Mouse (Mus musculus) ES-E14 (cell line): Measurements from ENCODE around the gene Capn10. TPM values are rescaled to one million over a fixed set of nuclear protein-coding genes. Genes with fewer than 3 reads are reported as not detected.
A peak's percentile ranks its signal among the peaks of the same experiment; 100 is the strongest.

ENCODE experiments used
- DNase-seq: peaks from one replicate; pipeline ENCODE4 v3.0.0-alpha.2; 2013; ENCODE audit warnings: low read depth, low spot score
- H3K27ac ChIP-seq: 2 replicates; pipeline ENCODE4 v1.5.1; 2012; ENCODE audit warnings: low read depth, mild to moderate bottlenecking, low read length, moderate library complexity, mixed read lengths; ENCODE audit not compliant: poor library complexity, insufficient read depth, severe bottlenecking
- H3K36me3 ChIP-seq: 2 replicates; pipeline ENCODE4 v1.6.1; 2012; ENCODE audit warnings: mild to moderate bottlenecking, low read length, moderate library complexity, mixed read lengths; ENCODE audit not compliant: control insufficient read depth, poor library complexity, insufficient read depth, severe bottlenecking
- H3K4me1 ChIP-seq, 2 experiments: fragments of 150-350 bp in 1 of 2; sonication (generic) in 1 of 2; 2 replicates each; pipeline ENCODE4 v1.6.1; 2012; ENCODE audit warnings: low read length in 2 of 2, mild to moderate bottlenecking in 1 of 2, mixed read lengths in 1 of 2; ENCODE audit not compliant: control insufficient read depth in 2 of 2, insufficient read depth in 2 of 2, poor library complexity in 1 of 2
- H3K4me3 ChIP-seq, 2 experiments: fragments of 150-350 bp in 1 of 2; sonication (generic) in 1 of 2; 2 replicates each; pipeline ENCODE4 v1.5.1; 2012; ENCODE audit warnings: low read length in 2 of 2, low read depth in 1 of 2, mild to moderate bottlenecking in 1 of 2, mixed read lengths in 1 of 2; ENCODE audit not compliant: insufficient read depth in 1 of 2, poor library complexity in 1 of 2, severe bottlenecking in 1 of 2
- H3K9ac ChIP-seq: 2 replicates; pipeline ENCODE4 v1.6.1; 2012; ENCODE audit warnings: low read depth, mild to moderate bottlenecking, low read length, mixed read lengths; ENCODE audit not compliant: poor library complexity, insufficient read depth, severe bottlenecking
- H3K9me3 ChIP-seq: fragments of 150-350 bp; sonication (generic); 2 replicates; pipeline ENCODE4 v1.6.1; 2012; ENCODE audit warnings: low read depth, mild to moderate bottlenecking, low read length; ENCODE audit not compliant: control insufficient read depth, insufficient read depth
- CHD2 ChIP-seq: IDR thresholded peaks from 2 replicates; pipeline ENCODE4 v1.6.1; 2014; ENCODE audit warnings: mild to moderate bottlenecking, low read depth, low read length, inconsistent platforms
- HCFC1 ChIP-seq: IDR thresholded peaks from 2 replicates; pipeline ENCODE4 v1.6.1; 2012; ENCODE audit warnings: low read length, inconsistent platforms, borderline replicate concordance; ENCODE audit not compliant: insufficient read depth
- MAFK ChIP-seq: IDR thresholded peaks from 2 replicates; pipeline ENCODE4 v1.6.1; 2014; ENCODE audit warnings: mild to moderate bottlenecking, low read depth, low read length, inconsistent platforms; ENCODE audit not compliant: insufficient read depth
- ZC3H11A ChIP-seq: IDR thresholded peaks from 2 replicates; pipeline ENCODE4 v1.6.1; 2012; ENCODE audit warnings: low read depth, mild to moderate bottlenecking, inconsistent platforms, low read length, borderline replicate concordance
- ZNF384 ChIP-seq: IDR thresholded peaks from 2 replicates; pipeline ENCODE4 v1.6.1; 2012; ENCODE audit warnings: low read depth, low read length, inconsistent platforms
- in situ Hi-C, 2 experiments: fragments of 600-800 bp; cut with MboI; formaldehyde crosslinking; loops; one replicate each; pipeline ENCODE4 v1.15.1; 2025; ENCODE audit warnings: low sequenced_read_pairs in 2 of 2, inconsistent platforms in 1 of 2; ENCODE audit not compliant: unreplicated experiment in 2 of 2
- total RNA-seq: library from RNA; depleted of rRNA; stranded (reverse); fragments of 300-350 nt; gene quantifications from 2 replicates; pipeline ENCODE4 v1.2.3, GENCODE M21; 2012

The Capn10 gene
- total RNA-seq, 1 experiment: 32.6 TPM

GRCm38 (mm10) chr1:92906779-92907631 is 27.2 kb upstream of the Capn10 start, which contains the start of gene Dusp28:
Gene Dusp28 (plus strand): TSS chr1:92906981.
- TF ChIP-seq MAFK (no peak), HCFC1 (peak; percentile 55; the same call in 1 of the 2 replicates), ZNF384 (no peak)
- no peaks in the 10 kb centered on the region for H3K9me3 ChIP-seq
- H3K27ac ChIP-seq: peak within 1 kb of the TSS; percentile 42
- no peaks in the 10 kb centered on the region; the same call in 1 of the 2 replicates for H3K36me3 ChIP-seq
- in situ Hi-C loops: no loop called here
- peak within 1 kb of the TSS; percentile 89 to 98 for H3K4me3 ChIP-seq
- peaks cover 0 to 13% of the 10 kb centered on the region in 2 experiments; a peak in 1 of 4 replicates for H3K4me1 ChIP-seq
- peak; percentile 77 for DNase-seq
- H3K9ac ChIP-seq: peak within 1 kb of the TSS; percentile 91

GRCm38 (mm10) chr1:92907632-92908360 is 26.4 kb upstream of the Capn10 start:
- no peaks in the 10 kb centered on the region for H3K9me3 ChIP-seq
- in situ Hi-C loops: no loop called here
- no peak for DNase-seq
- no peaks in the 10 kb centered on the region; the same call in 1 of the 2 replicates for H3K36me3 ChIP-seq
- no peak overlapping the region for H3K27ac ChIP-seq
- TF ChIP-seq MAFK (no peak), ZC3H11A (no peak), ZNF384 (no peak), HCFC1 (no peak), CHD2 (no peak)
- H3K4me3 ChIP-seq: peak overlapping the region; percentile 89 to 98
- peak overlapping the region; percentile 73 for H3K9ac ChIP-seq
- peaks cover 0 to 13% of the 10 kb centered on the region in 2 experiments; a peak in 1 of 4 replicates for H3K4me1 ChIP-seq

GRCm38 (mm10) chr1:92908664-92909063 is 25.5 kb upstream of the Capn10 start:
- no peak for DNase-seq
- no peak for TF ChIP-seq MAFK
- Histone ChIP-seq H3K4me1 (peaks cover 0 to 10% of the 10 kb centered on the region in 2 experiments; a peak in 1 of 4 replicates), H3K27ac (no peak overlapping the region), H3K9me3 (no peaks in the 10 kb centered on the region), H3K9ac (no peak overlapping the region), H3K4me3 (no peak overlapping the region), H3K36me3 (no peaks in the 10 kb centered on the region; the same call in 1 of the 2 replicates)
- in situ Hi-C loops: no loop called here

GRCm38 (mm10) chr1:92909068-92909467 is 25.1 kb upstream of the Capn10 start:
- in situ Hi-C loops: no loop called here
- no peak overlapping the region for H3K27ac ChIP-seq
- TF ChIP-seq ZC3H11A (no peak), ZNF384 (no peak), MAFK (no peak), CHD2 (no peak), HCFC1 (no peak)
- peaks cover 0 to 10% of the 10 kb centered on the region in 2 experiments; a peak in 1 of 4 replicates for H3K4me1 ChIP-seq
- H3K4me3 ChIP-seq: no peak overlapping the region
- no peaks in the 10 kb centered on the region; the same call in 1 of the 2 replicates for H3K36me3 ChIP-seq
- no peak overlapping the region for H3K9ac ChIP-seq
- DNase-seq: no peak
- no peaks in the 10 kb centered on the region for H3K9me3 ChIP-seq
